Mouse (Mus musculus) stomach, postnatal 0 days (tissue): ENCODE results near the gene Ctrb1. TPM values are rescaled to one million over a fixed set of nuclear protein-coding genes. Genes with fewer than 3 reads are reported as not detected.

Experiments used
- ATAC-seq: fragments of 200-750 bp; cut with Nextera tagmentation; 2 replicates; pipeline ENCODE4 v1.8.0; 2017; ENCODE audit not compliant: low FRiP score, low TSS enrichment
- DNase-seq: peaks from one replicate; pipeline ENCODE4 v3.0.0-alpha.2; 2016; ENCODE audit warnings: low spot score
- H3K27ac ChIP-seq: fragments of 300-500 bp; sonication (generic); replicated peaks from 2 replicates; pipeline ENCODE4 v1.5.1; 2014; ENCODE audit warnings: mild to moderate bottlenecking, control low read depth
- H3K27me3 ChIP-seq: fragments of 300-500 bp; sonication (generic); 2 replicates; pipeline ENCODE4 v1.6.1; 2014; ENCODE audit warnings: low read length; ENCODE audit not compliant: control insufficient read depth, insufficient read depth
- H3K36me3 ChIP-seq: fragments of 300-500 bp; sonication (generic); 2 replicates; pipeline ENCODE4 v1.6.1; 2014; ENCODE audit warnings: low read length, mixed read lengths; ENCODE audit not compliant: control insufficient read depth, insufficient read depth
- H3K4me1 ChIP-seq: fragments of 300-500 bp; sonication (generic); replicated peaks from 2 replicates; pipeline ENCODE4 v1.6.1; 2014; ENCODE audit warnings: antibody characterized with exemption; ENCODE audit not compliant: control insufficient read depth, insufficient read depth
- H3K4me2 ChIP-seq: fragments of 300-500 bp; sonication (generic); replicated peaks from 2 replicates; pipeline ENCODE4 v1.6.1; 2014; ENCODE audit warnings: low read depth, mild to moderate bottlenecking, control low read depth, moderate library complexity
- H3K4me3 ChIP-seq: fragments of 300-500 bp; sonication (generic); 2 replicates; pipeline ENCODE4 v1.5.1; 2014; ENCODE audit warnings: low read depth, low read length, control low read depth
- H3K9ac ChIP-seq: fragments of 300-500 bp; sonication (generic); 2 replicates; pipeline ENCODE4 v1.6.1; 2014; ENCODE audit warnings: mild to moderate bottlenecking, low read length, control low read depth, mixed read lengths
- H3K9me3 ChIP-seq: fragments of 300-500 bp; sonication (generic); 2 replicates; pipeline ENCODE4 v1.6.1; 2016; ENCODE audit warnings: low read length; ENCODE audit not compliant: control insufficient read depth
- CTCF ChIP-seq: IDR thresholded peaks from 2 replicates; pipeline ENCODE4 v1.5.1; 2016; ENCODE audit warnings: antibody characterized with exemption, low read depth, mild to moderate bottlenecking, moderate library complexity
- EP300 ChIP-seq: optimal IDR thresholded peaks from 2 replicates; pipeline ENCODE3; 2016; ENCODE audit warnings: antibody characterized with exemption
- WGBS: fragments of 180-500 bp; shearing (Covaris S2); extraction: QIAGEN DNeasy Blood & Tissue Kit; methylation state at CpG from one replicate; pipeline ENCODE4 v1.1.7; 2014; 5-methylcytosine and 5-hydroxymethylcytosine counted together
- microRNA-seq: library from miRNA; unstranded; fragments of <30 nt; microRNA quantifications from one replicate; pipeline ENCODE4, GENCODE M21; 2016
- polyA plus RNA-seq: library from polyadenylated mRNA; unstranded; fragments of >200 nt; fragmentation: Nextera tagmentation; extraction: Ambion mirVana; gene quantifications from 2 replicates; pipeline ENCODE4 v1.2.1, GENCODE M21; 2015

Gene Ctrb1
- polyA plus RNA-seq, 1 experiment from 2014 or later, result 24.1 TPM

GRCm38 (mm10) chr8:111642939-111643263 is 47.9 kb downstream of the Ctrb1 start:
- no peaks in the 10 kb centered on the region for H3K27me3 ChIP-seq
- H3K9ac ChIP-seq, result peak overlapping the region; percentile 47
- DNase-seq (no peak), ATAC-seq (peak; percentile 13; the same call in 1 of the 2 replicates)
- no peaks in the 10 kb centered on the region for H3K36me3 ChIP-seq
- H3K9me3 ChIP-seq, result no peaks in the 10 kb centered on the region
- no peaks in the 10 kb centered on the region for H3K4me1 ChIP-seq
- WGBS, result 8% methylated on average over 5 of the region's 5 CpGs
- H3K4me3 ChIP-seq, result peak overlapping the region; percentile 93
- TF ChIP-seq CTCF (no peak), EP300 (no peak)
- H3K4me2 ChIP-seq, result peak overlapping the region; percentile 73
- H3K27ac ChIP-seq, result peak overlapping the region; percentile 99

DNA sequence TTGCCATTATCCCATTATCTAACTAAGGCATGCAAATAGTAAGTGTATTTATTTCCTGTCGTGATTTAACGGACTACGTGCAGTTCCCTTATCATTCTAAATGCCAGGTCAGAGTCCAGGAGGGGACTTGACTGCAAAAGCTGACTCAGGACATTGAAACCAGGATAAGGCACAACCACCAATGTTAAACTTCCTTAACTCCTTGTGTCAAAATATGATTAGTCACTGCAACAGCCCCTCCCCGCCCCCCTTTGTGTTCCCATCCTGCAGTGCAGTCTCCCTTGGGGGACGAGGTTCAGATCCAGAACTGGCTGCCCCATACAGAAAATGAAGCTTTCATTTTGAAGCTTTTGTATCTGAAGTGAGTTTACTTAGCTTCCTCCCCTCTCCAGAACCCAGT is 48.3 kb downstream of the Ctrb1 start:
- Histone ChIP-seq H3K4me1 (no peaks in the 10 kb centered on the region), H3K36me3 (no peaks in the 10 kb centered on the region), H3K27me3 (no peaks in the 10 kb centered on the region), H3K4me3 (peak overlapping the region; percentile 93), H3K4me2 (peak overlapping the region; percentile 73), H3K27ac (peak overlapping the region; percentile 99), H3K9ac (peak overlapping the region; percentile 47), H3K9me3 (no peaks in the 10 kb centered on the region)
- WGBS, result 31% methylated on average over 5 of the region's 5 CpGs
- DNase-seq (peak; percentile 70), ATAC-seq (peak; percentile 35)
- TF ChIP-seq EP300 (no peak), CTCF (no peak)

DNA sequence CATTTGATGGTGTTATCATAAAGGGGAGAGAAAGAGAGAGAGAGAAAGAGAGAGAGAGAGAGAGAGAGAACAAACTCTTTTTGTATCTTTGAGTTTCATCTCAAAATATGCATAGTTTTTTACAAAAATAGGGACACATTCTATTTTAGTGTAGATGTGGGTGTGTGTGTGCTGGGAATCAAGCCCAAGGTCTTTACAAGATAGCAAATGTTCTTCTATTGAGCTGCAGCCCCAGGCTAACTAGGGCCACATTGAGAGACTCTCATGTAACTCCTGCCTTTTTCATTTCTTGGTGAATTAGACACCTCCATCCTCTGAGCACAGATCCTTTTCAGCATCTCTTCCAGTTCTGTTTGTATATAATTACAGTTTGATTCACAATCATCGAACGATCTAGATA is 49.7 kb downstream of the Ctrb1 start:
- Histone ChIP-seq H3K4me1 (no peaks in the 10 kb centered on the region), H3K27ac (no peak overlapping the region), H3K27me3 (no peaks in the 10 kb centered on the region), H3K9me3 (no peaks in the 10 kb centered on the region), H3K36me3 (no peaks in the 10 kb centered on the region), H3K9ac (no peak overlapping the region), H3K4me2 (no peak overlapping the region), H3K4me3 (no peak overlapping the region)
- 89% methylated on average over 2 of the region's 2 CpGs for WGBS
- no peak for DNase-seq
- ATAC-seq, result no peak
- TF ChIP-seq EP300 (no peak), CTCF (no peak)

DNA sequence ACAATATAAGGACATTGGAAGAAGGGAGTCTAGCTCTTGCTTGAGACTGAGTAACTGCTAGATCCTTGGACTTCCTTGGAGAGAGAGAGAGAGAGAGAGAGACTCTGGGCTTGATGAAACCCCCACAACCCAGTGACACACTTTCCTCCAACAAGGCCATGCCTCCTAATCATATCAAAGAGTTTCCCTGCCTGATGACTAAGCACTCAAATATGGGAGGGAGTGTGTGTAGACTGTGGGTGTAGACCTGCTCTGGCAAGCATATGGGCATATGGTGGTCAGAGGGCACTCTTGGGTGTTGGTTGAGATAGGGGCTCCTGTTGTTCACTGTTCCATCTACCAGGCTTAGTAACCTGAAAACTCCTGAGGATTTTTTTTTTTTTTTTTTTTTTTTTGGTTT is 52.7 kb downstream of the Ctrb1 start:
- H3K36me3 ChIP-seq, result no peaks in the 10 kb centered on the region
- H3K4me3 ChIP-seq, result no peak overlapping the region
- H3K27ac ChIP-seq, result no peak overlapping the region
- H3K27me3 ChIP-seq, result no peaks in the 10 kb centered on the region
- no peaks in the 10 kb centered on the region for H3K4me1 ChIP-seq
- no peaks in the 10 kb centered on the region for H3K9me3 ChIP-seq
- no peak overlapping the region for H3K9ac ChIP-seq
- ATAC-seq (peak; percentile 92), DNase-seq (peak; percentile 61)
- TF ChIP-seq CTCF, result no peak
- no peak for TF ChIP-seq EP300
- no peak overlapping the region for H3K4me2 ChIP-seq

Small RNAs within 50 kb of the gene (microRNA-seq; reads per million reads assigned to microRNA genes)
- gene Mir7076, result not detected

Other genes with a start within 250 kb of the Ctrb1 start
- 2.0 and 2.2 TPM in 2 replicates for gene Wdr59, start 168.9 kb downstream of the Ctrb1 start, polyA plus RNA-seq
- gene Znrf1, start 154.9 kb downstream of the Ctrb1 start, polyA plus RNA-seq, result 14.8 and 19.2 TPM in 2 replicates
- 5.3 and 5.6 TPM in 2 replicates for gene Ldhd, start 60.6 kb downstream of the Ctrb1 start, polyA plus RNA-seq
- 10.5 and 10.9 TPM in 2 replicates for gene Zfp1, start 47.6 kb downstream of the Ctrb1 start, polyA plus RNA-seq
- 22.6 and 27.4 TPM in 2 replicates for gene Bcar1, start 52.8 kb upstream of the Ctrb1 start, polyA plus RNA-seq
- 98.6 and 101 TPM in 2 replicates for gene Cfdp1, start 163.3 kb upstream of the Ctrb1 start, polyA plus RNA-seq
- 9.9 and 10.1 TPM in 2 replicates for gene Tmem170, start 185.7 kb upstream of the Ctrb1 start, polyA plus RNA-seq
- 0.36 and 0.39 TPM in 2 replicates for gene Chst5, start 219.4 kb upstream of the Ctrb1 start, polyA plus RNA-seq
- 3.3 and 4.1 TPM in 2 replicates for gene Tmem231, start 242.9 kb upstream of the Ctrb1 start, polyA plus RNA-seq
- gene Gabarapl2, start 249.7 kb upstream of the Ctrb1 start, polyA plus RNA-seq, result 290 and 292 TPM in 2 replicates